Comparison of ENCODE assay signal across 21 mouse cellular contexts in genomic region chr1:171773232-171773989, GRCm38 (mm10). TPM values are rescaled to one million over a fixed set of nuclear protein-coding genes. Genes with fewer than 3 reads are reported as not detected.
DNase-seq lines count a peak whose midpoint lies in the region; ATAC-seq and TF ChIP-seq lines count a peak whose summit lies in the region.
"Had no signal": no experiment of that assay in that cellular context is flagged by ENCODE, and none has a peak within 500 bp of the region (broad histone marks: within the 10 kb centered on the region; RNA-seq: fewer than 3 reads in every experiment).

No protein-coding gene starts in this region.

- H3K36me3 ChIP-seq in liver, embryonic 13.5 days: no peaks in the 10 kb centered on the region
- no peaks in the 10 kb centered on the region for H3K36me3 ChIP-seq in liver, embryonic 12.5 days
- H3K36me3 ChIP-seq in midbrain, embryonic 11.5 days (ENCODE audit: control insufficient read depth, insufficient read depth, low read length): no peaks in the 10 kb centered on the region
- no peaks in the 10 kb centered on the region for H3K36me3 ChIP-seq in midbrain, embryonic 13.5 days
- H3K36me3 ChIP-seq in limb, embryonic 10.5 days: no peaks in the 10 kb centered on the region
- no peaks in the 10 kb centered on the region for H3K36me3 ChIP-seq in heart, adult 2 months (ENCODE audit: control insufficient read depth, insufficient read depth, low read length)
- H3K36me3 ChIP-seq: embryonic facial prominence, embryonic 12.5 days; forebrain, embryonic 15.5 days; heart, embryonic 13.5 days; hindbrain, embryonic 15.5 days had no signal

- H3K27me3 ChIP-seq in liver, embryonic 13.5 days: no peaks in the 10 kb centered on the region
- no peaks in the 10 kb centered on the region for H3K27me3 ChIP-seq in liver, embryonic 12.5 days (replicated peaks)
- no peaks in the 10 kb centered on the region for H3K27me3 ChIP-seq in midbrain, embryonic 11.5 days (ENCODE audit: control insufficient read depth, insufficient read depth, low read length)
- no peaks in the 10 kb centered on the region for H3K27me3 ChIP-seq in midbrain, embryonic 13.5 days
- no peaks in the 10 kb centered on the region for H3K27me3 ChIP-seq in limb, embryonic 10.5 days (ENCODE audit: low read depth, poor library complexity, severe bottlenecking)
- no peaks in the 10 kb centered on the region for H3K27me3 ChIP-seq in heart, adult 2 months (ENCODE audit: control insufficient read depth, insufficient read depth, low read length)
- H3K27me3 ChIP-seq: embryonic facial prominence, embryonic 12.5 days; forebrain, embryonic 15.5 days; heart, embryonic 13.5 days; hindbrain, embryonic 15.5 days had no signal

- H3K4me2 ChIP-seq in liver, embryonic 13.5 days: no peak overlapping the region
- no peak overlapping the region for H3K4me2 ChIP-seq in liver, embryonic 12.5 days
- no peak overlapping the region for H3K4me2 ChIP-seq in midbrain, embryonic 11.5 days
- H3K4me2 ChIP-seq in midbrain, embryonic 13.5 days (replicated peaks): no peak overlapping the region
- H3K4me2 ChIP-seq: embryonic facial prominence, embryonic 12.5 days; forebrain, embryonic 15.5 days; heart, embryonic 13.5 days; hindbrain, embryonic 15.5 days had no signal

- no peak overlapping the region for H3K4me3 ChIP-seq in liver, embryonic 13.5 days (replicated peaks)
- H3K4me3 ChIP-seq in liver, embryonic 12.5 days: no peak overlapping the region
- H3K4me3 ChIP-seq in midbrain, embryonic 11.5 days (ENCODE audit: low read depth, low read length): no peak overlapping the region
- no peak overlapping the region for H3K4me3 ChIP-seq in midbrain, embryonic 13.5 days (replicated peaks)
- no peak overlapping the region for H3K4me3 ChIP-seq in limb, embryonic 10.5 days
- no peak overlapping the region for H3K4me3 ChIP-seq in heart, adult 2 months
- H3K4me3 ChIP-seq: embryonic facial prominence, embryonic 12.5 days; forebrain, embryonic 15.5 days; heart, embryonic 13.5 days; hindbrain, embryonic 15.5 days had no signal

- intact Hi-C loops in heart, adult 2 months (cut with DNase I): no loop called here

- peak; percentile 23; the same call in 1 of the 2 replicates for ATAC-seq in liver, embryonic 13.5 days (ENCODE audit: low read depth)
- ATAC-seq in liver, embryonic 12.5 days: no peak
- ATAC-seq in midbrain, embryonic 11.5 days (ENCODE audit: low FRiP score): no peak
- ATAC-seq in midbrain, embryonic 13.5 days: no peak
- ATAC-seq in common myeloid progenitor, adult 5-6 weeks (replicated peaks; ENCODE audit: low read depth, poor library complexity, severe bottlenecking): peak; percentile 65
- ATAC-seq: forebrain, embryonic 15.5 days had no signal

- no peak overlapping the region for H3K27ac ChIP-seq in liver, embryonic 13.5 days
- no peak overlapping the region for H3K27ac ChIP-seq in liver, embryonic 12.5 days
- H3K27ac ChIP-seq in midbrain, embryonic 11.5 days (ENCODE audit: low read depth, low read length): no peak overlapping the region
- no peak overlapping the region for H3K27ac ChIP-seq in midbrain, embryonic 13.5 days
- no peak overlapping the region for H3K27ac ChIP-seq in limb, embryonic 10.5 days
- no peak overlapping the region for H3K27ac ChIP-seq in heart, adult 2 months
- H3K27ac ChIP-seq: embryonic facial prominence, embryonic 12.5 days; forebrain, embryonic 15.5 days; heart, embryonic 13.5 days; hindbrain, embryonic 15.5 days had no signal

- DNase-seq in liver, embryonic 13.5 days: no peak
- peak; percentile 57 for DNase-seq in midbrain, embryonic 11.5 days (ENCODE audit: low spot score, missing footprints)
- peak; percentile 40 for DNase-seq in telencephalon, adult 2 months (ENCODE audit: low read depth, low spot score)
- DNase-seq in limb, embryonic 10.5 days (ENCODE audit: low spot score): no peak
- no peak for DNase-seq in heart, adult 2 months
- DNase-seq: adrenal gland, adult 2 months; adrenal gland, postnatal 25 days; cerebellum, adult 11 months; cerebellum, adult 8-10 months; cerebellum, postnatal 14 days; gastrocnemius, postnatal 25 days; heart, postnatal 36 days had no signal

- no peaks in the 10 kb centered on the region for H3K79me2 ChIP-seq in heart, adult 2 months (replicated peaks; ENCODE audit: control insufficient read depth, insufficient read depth, low read length)

- no peak for TF ChIP-seq EP300 in heart, adult 2 months (IDR thresholded peaks at IDR 0.05; ENCODE audit: insufficient read depth, low read depth, low read length)

- no peaks in the 10 kb centered on the region for H3K4me1 ChIP-seq in liver, embryonic 13.5 days (replicated peaks)
- no peaks in the 10 kb centered on the region for H3K4me1 ChIP-seq in liver, embryonic 12.5 days
- H3K4me1 ChIP-seq in midbrain, embryonic 11.5 days (ENCODE audit: control insufficient read depth, insufficient read depth, low read length): no peaks in the 10 kb centered on the region
- no peaks in the 10 kb centered on the region for H3K4me1 ChIP-seq in midbrain, embryonic 13.5 days (replicated peaks)
- H3K4me1 ChIP-seq in limb, embryonic 10.5 days: no peaks in the 10 kb centered on the region
- H3K4me1 ChIP-seq in heart, adult 2 months (ENCODE audit: control insufficient read depth, insufficient read depth, low read length): no peaks in the 10 kb centered on the region
- H3K4me1 ChIP-seq: embryonic facial prominence, embryonic 12.5 days; forebrain, embryonic 15.5 days; hindbrain, embryonic 15.5 days had no signal

- WGBS in liver, embryonic 13.5 days (ENCODE audit: insufficient replicate concordance): 48% methylated on average over 10 of the region's 10 CpGs
- 52% methylated on average over 10 of the region's 10 CpGs for WGBS in liver, embryonic 12.5 days (ENCODE audit: insufficient replicate concordance)
- 93% methylated on average over 10 of the region's 10 CpGs for WGBS in midbrain, embryonic 11.5 days
- 92% methylated on average over 10 of the region's 10 CpGs for WGBS in midbrain, embryonic 13.5 days
- 87% methylated on average over 10 of the region's 10 CpGs for WGBS in limb, embryonic 10.5 days
- 49% methylated on average over 10 of the region's 10 CpGs for WGBS in heart, adult 2 months

- no peak overlapping the region for H3K9ac ChIP-seq in liver, embryonic 13.5 days
- no peak overlapping the region for H3K9ac ChIP-seq in liver, embryonic 12.5 days
- no peak overlapping the region for H3K9ac ChIP-seq in midbrain, embryonic 11.5 days (ENCODE audit: low read length)
- no peak overlapping the region for H3K9ac ChIP-seq in midbrain, embryonic 13.5 days (replicated peaks)
- no peak overlapping the region for H3K9ac ChIP-seq in heart, adult 2 months (ENCODE audit: low read depth, low read length)
- H3K9ac ChIP-seq: embryonic facial prominence, embryonic 12.5 days; forebrain, embryonic 15.5 days; heart, embryonic 13.5 days; hindbrain, embryonic 15.5 days had no signal

- TF ChIP-seq POLR2A in heart, adult 2 months (IDR thresholded peaks at IDR 0.05; ENCODE audit: insufficient read depth, low read depth, low read length): no peak

- TF ChIP-seq CTCF in heart, adult 2 months (IDR thresholded peaks at IDR 0.05): no peak

- no peaks in the 10 kb centered on the region for H3K9me3 ChIP-seq in liver, embryonic 13.5 days (replicated peaks)
- H3K9me3 ChIP-seq in liver, embryonic 12.5 days (replicated peaks): no peaks in the 10 kb centered on the region
- H3K9me3 ChIP-seq in midbrain, embryonic 11.5 days (ENCODE audit: control insufficient read depth, low read length): no peaks in the 10 kb centered on the region
- no peaks in the 10 kb centered on the region for H3K9me3 ChIP-seq in midbrain, embryonic 13.5 days
- no peaks in the 10 kb centered on the region for H3K9me3 ChIP-seq in limb, embryonic 10.5 days (replicated peaks)
- H3K9me3 ChIP-seq: embryonic facial prominence, embryonic 12.5 days; forebrain, embryonic 15.5 days; heart, embryonic 13.5 days; hindbrain, embryonic 15.5 days had no signal

RNA-seq across cellular contexts. Expression of gene Slamf1, which starts 6.5 kb away (rescaled TPM):
- 2.4 and 2.7 TPM in 2 replicates for polyA plus RNA-seq in liver, embryonic 13.5 days (2015; fragmentation: Nextera tagmentation; extraction: Ambion mirVana)
- 2.2 and 2.7 TPM in 2 replicates for polyA plus RNA-seq in liver, embryonic 12.5 days (2016; fragmentation: Nextera tagmentation; extraction: Ambion mirVana)
- polyA plus RNA-seq in midbrain, embryonic 11.5 days (2014; fragmentation: Nextera tagmentation; extraction: Ambion mirVana): 0.29 and 0.37 TPM in 2 replicates
- 0.14 and 0.22 TPM in 2 replicates for polyA plus RNA-seq in midbrain, embryonic 13.5 days (2015; fragmentation: Nextera tagmentation; extraction: Ambion mirVana)
- total RNA-seq in common myeloid progenitor, adult 5-6 weeks (2017): 4.1 and 4.6 TPM in 2 replicates
- 0.19 and 0.29 TPM in 2 replicates for polyA plus RNA-seq in limb, embryonic 10.5 days (2016; fragmentation: Nextera tagmentation; extraction: Ambion mirVana)
- 1 to 10 TPM in 1 of 2 experiments, under 1 TPM in 1; 0.47 to 1.2 TPM for total RNA-seq in heart, adult 2 months (2021)
- 0.35 and 0.64 TPM in 2 replicates for polyA plus RNA-seq in heart, adult 2 months (2012; rRNA removed)
- total RNA-seq: adrenal gland, adult 2 months; adrenal gland, postnatal 25 days; gastrocnemius, postnatal 25 days; granulocyte monocyte progenitor cell, adult 5-6 weeks had no signal
- polyA plus RNA-seq: C2C12 had no signal

Comparison
In these comparisons a context has a peak if more than half of its experiments do, and no peak if none do; other contexts are left out.
1. ATAC-seq: peak in liver, embryonic 13.5 days (single experiment) and common myeloid progenitor, adult 5-6 weeks (single experiment); none in liver, embryonic 12.5 days (single experiment), midbrain, embryonic 11.5 days (single experiment) and midbrain, embryonic 13.5 days (single experiment).
2. DNase-seq: peak in midbrain, embryonic 11.5 days (single experiment) and telencephalon, adult 2 months (single experiment); none in liver, embryonic 13.5 days (single experiment), limb, embryonic 10.5 days (single experiment) and heart, adult 2 months (0 of 2).